ENCODE assay signal across 12 mouse cellular contexts in genomic region chr14:120318326-120318935, GRCm38 (mm10). TPM values are rescaled to one million over a fixed set of nuclear protein-coding genes. Genes with fewer than 3 reads are reported as not detected.
DNase-seq lines count a peak whose midpoint lies in the region; ATAC-seq and TF ChIP-seq lines count a peak whose summit lies in the region.
"Had no signal": no experiment of that assay in that cellular context is flagged by ENCODE, and none has a peak within 500 bp of the region (broad histone marks: within the 10 kb centered on the region; RNA-seq: fewer than 3 reads in every experiment).

No protein-coding gene starts in this region.

- peak; percentile 56 for ATAC-seq in embryonic facial prominence, embryonic 14.5 days (ENCODE audit: low read depth)
- ATAC-seq in limb, embryonic 14.5 days (ENCODE audit: low FRiP score, low read depth), result 0 out of 2 replicates have a peak, but pooled peaks have one; percentile 25
- peak; percentile 54; the same call in 1 of the 2 replicates for ATAC-seq in midbrain, embryonic 16.5 days

- peaks cover 29% of the 10 kb centered on the region; the same call in 1 of the 2 replicates for H3K36me3 ChIP-seq in embryonic facial prominence, embryonic 14.5 days (ENCODE audit: control insufficient read depth, insufficient read depth, low read length)
- H3K36me3 ChIP-seq in limb, embryonic 14.5 days (ENCODE audit: control insufficient read depth, insufficient read depth, low read length), result peaks cover 21% of the 10 kb centered on the region
- no peaks in the 10 kb centered on the region for H3K36me3 ChIP-seq in midbrain, embryonic 16.5 days (ENCODE audit: control insufficient read depth, insufficient read depth, low read length)

- no peak overlapping the region for H3K9ac ChIP-seq in embryonic facial prominence, embryonic 14.5 days (ENCODE audit: low read depth, low read length)
- no peak overlapping the region for H3K9ac ChIP-seq in limb, embryonic 14.5 days (ENCODE audit: low read depth, low read length, severe bottlenecking)
- H3K9ac ChIP-seq in midbrain, embryonic 16.5 days (ENCODE audit: low read depth, low read length), result no peak overlapping the region
- H3K9ac ChIP-seq: hindbrain, embryonic 14.5 days had no signal

- no peak overlapping the region for H3K4me3 ChIP-seq in lung, adult 2 months (replicated peaks; ENCODE audit: extremely low read depth, low read depth, low read length)
- no peak overlapping the region for H3K4me3 ChIP-seq in embryonic facial prominence, embryonic 14.5 days (ENCODE audit: low read depth, low read length)
- H3K4me3 ChIP-seq in limb, embryonic 14.5 days (replicated peaks; ENCODE audit: low read length), result no peak overlapping the region
- no peak overlapping the region for H3K4me3 ChIP-seq in midbrain, embryonic 16.5 days (ENCODE audit: low read depth, low read length)

- peaks cover 27% of the 10 kb centered on the region for H3K4me1 ChIP-seq in lung, adult 2 months (ENCODE audit: control insufficient read depth, insufficient read depth, low read length)
- peaks cover 34% of the 10 kb centered on the region; the same call in 1 of the 2 replicates for H3K4me1 ChIP-seq in embryonic facial prominence, embryonic 14.5 days (ENCODE audit: control insufficient read depth, insufficient read depth, low read length)
- H3K4me1 ChIP-seq in limb, embryonic 14.5 days (ENCODE audit: control insufficient read depth, insufficient read depth, low read length), result peaks cover 9% of the 10 kb centered on the region; the same call in 1 of the 2 replicates
- peaks cover 5% of the 10 kb centered on the region; the same call in 1 of the 2 replicates for H3K4me1 ChIP-seq in midbrain, embryonic 16.5 days (ENCODE audit: control insufficient read depth, insufficient read depth, low read length)

- 57% methylated on average over 6 of the region's 6 CpGs for WGBS in lung, adult 2 months
- whole genome bisulfite sequencing in embryonic facial prominence, embryonic 14.5 days, result 41% methylated on average over 6 of the region's 6 CpGs
- WGBS in limb, embryonic 14.5 days, result 33% methylated on average over 6 of the region's 6 CpGs
- WGBS in midbrain, embryonic 16.5 days, result 30% methylated on average over 6 of the region's 6 CpGs

- peak; percentile 77 to 86 for DNase-seq in lung, adult 18-20 months
- no peak for DNase-seq in lung, adult 2 months
- peak; percentile 81 for DNase-seq in embryonic facial prominence, embryonic 14.5 days (ENCODE audit: low spot score)
- DNase-seq in limb, embryonic 14.5 days (ENCODE audit: low spot score), result no peak
- DNase-seq in yolk sac, embryonic 10.5 days (ENCODE audit: low spot score), result no peak
- no peak for DNase-seq in ovary, postnatal 36 days (ENCODE audit: low spot score)
- no peak for DNase-seq in left cerebral cortex, postnatal 36 days (ENCODE audit: low spot score in 2 of 2)
- DNase-seq: cerebellum, postnatal 10 days; thymus, postnatal 25 days had no signal

- H3K27ac ChIP-seq in embryonic facial prominence, embryonic 14.5 days (replicated peaks; ENCODE audit: low read depth, low read length), result no peak overlapping the region
- H3K27ac ChIP-seq in limb, embryonic 14.5 days (replicated peaks; ENCODE audit: low read depth, low read length), result no peak overlapping the region
- H3K27ac ChIP-seq in midbrain, embryonic 16.5 days (ENCODE audit: low read length), result peak overlapping the region; percentile 65
- H3K27ac ChIP-seq: hindbrain, embryonic 14.5 days had no signal

- no peaks in the 10 kb centered on the region for H3K27me3 ChIP-seq in embryonic facial prominence, embryonic 14.5 days (replicated peaks; ENCODE audit: control insufficient read depth, insufficient read depth, low read length)
- no peaks in the 10 kb centered on the region for H3K27me3 ChIP-seq in limb, embryonic 14.5 days (ENCODE audit: control insufficient read depth, insufficient read depth, low read length)
- no peaks in the 10 kb centered on the region for H3K27me3 ChIP-seq in midbrain, embryonic 16.5 days (ENCODE audit: control insufficient read depth, insufficient read depth, low read depth, low read length)

- no peak overlapping the region for H3K4me2 ChIP-seq in embryonic facial prominence, embryonic 14.5 days (ENCODE audit: low read depth, low read length)
- H3K4me2 ChIP-seq in limb, embryonic 14.5 days (replicated peaks; ENCODE audit: low read depth, low read length, severe bottlenecking), result no peak overlapping the region
- H3K4me2 ChIP-seq in midbrain, embryonic 16.5 days (ENCODE audit: low read length), result no peak overlapping the region
- H3K4me2 ChIP-seq: hindbrain, embryonic 14.5 days had no signal

- no peaks in the 10 kb centered on the region for H3K9me3 ChIP-seq in embryonic facial prominence, embryonic 14.5 days (ENCODE audit: control insufficient read depth, low read length)
- no peaks in the 10 kb centered on the region for H3K9me3 ChIP-seq in limb, embryonic 14.5 days (ENCODE audit: control insufficient read depth, low read length)
- H3K9me3 ChIP-seq in midbrain, embryonic 16.5 days (replicated peaks; ENCODE audit: control insufficient read depth, low read length, poor library complexity, severe bottlenecking), result no peaks in the 10 kb centered on the region
- H3K9me3 ChIP-seq: G1E had no signal

- intact Hi-C loops in left cerebral cortex, postnatal 36 days (cut with DNase I), result no loop called here

- no peak for TF ChIP-seq POLR2A in lung, adult 2 months (IDR thresholded peaks at IDR 0.05; ENCODE audit: borderline replicate concordance, extremely low read depth, low read depth, low read length)
- TF ChIP-seq POLR2A in limb, embryonic 14.5 days (IDR thresholded peaks at IDR 0.05; ENCODE audit: borderline replicate concordance, extremely low read depth, insufficient read depth, insufficient read length), result no peak

- TF ChIP-seq CTCF in lung, adult 2 months (IDR thresholded peaks at IDR 0.05; ENCODE audit: insufficient read depth, low read length), result no peak

RNA-seq across cellular contexts. Expression of gene Mbnl2, which starts 43.0 kb away (rescaled TPM):
- polyA plus RNA-seq in lung, adult 2 months (2012; rRNA removed), result 121 and 130 TPM in 2 replicates
- 157 and 162 TPM in 2 replicates for polyA plus RNA-seq in embryonic facial prominence, embryonic 14.5 days (2014; fragmentation: Nextera tagmentation; extraction: Ambion mirVana)
- 109 and 116 TPM in 2 replicates for polyA plus RNA-seq in limb, embryonic 14.5 days (2012; rRNA removed)
- 160 and 161 TPM in 2 replicates for polyA plus RNA-seq in limb, embryonic 14.5 days (2014; fragmentation: Nextera tagmentation; extraction: Ambion mirVana)
- 21.8 and 23.6 TPM in 2 replicates for polyA plus RNA-seq in midbrain, embryonic 16.5 days (2015; fragmentation: Nextera tagmentation; extraction: Ambion mirVana)
- 100 to 1,000 TPM; 223 to 270 TPM for total RNA-seq in left cerebral cortex, postnatal 36 days (2021)

Comparison
In these comparisons a context has a peak if more than half of its experiments do, and no peak if none do; other contexts are left out.
1. DNase-seq: peak in lung, adult 18-20 months (2 of 2) and embryonic facial prominence, embryonic 14.5 days (single experiment); none in lung, adult 2 months (single experiment), limb, embryonic 14.5 days (single experiment), yolk sac, embryonic 10.5 days (single experiment), ovary, postnatal 36 days (single experiment) and left cerebral cortex, postnatal 36 days (0 of 2).
2. Peak in every context shown above with its lines, with median percentiles within 50 percentile points of each other: ATAC-seq.